Mouse (Mus musculus): ENCODE measurements around the gene Trak1.

The Trak1 gene

DNA sequence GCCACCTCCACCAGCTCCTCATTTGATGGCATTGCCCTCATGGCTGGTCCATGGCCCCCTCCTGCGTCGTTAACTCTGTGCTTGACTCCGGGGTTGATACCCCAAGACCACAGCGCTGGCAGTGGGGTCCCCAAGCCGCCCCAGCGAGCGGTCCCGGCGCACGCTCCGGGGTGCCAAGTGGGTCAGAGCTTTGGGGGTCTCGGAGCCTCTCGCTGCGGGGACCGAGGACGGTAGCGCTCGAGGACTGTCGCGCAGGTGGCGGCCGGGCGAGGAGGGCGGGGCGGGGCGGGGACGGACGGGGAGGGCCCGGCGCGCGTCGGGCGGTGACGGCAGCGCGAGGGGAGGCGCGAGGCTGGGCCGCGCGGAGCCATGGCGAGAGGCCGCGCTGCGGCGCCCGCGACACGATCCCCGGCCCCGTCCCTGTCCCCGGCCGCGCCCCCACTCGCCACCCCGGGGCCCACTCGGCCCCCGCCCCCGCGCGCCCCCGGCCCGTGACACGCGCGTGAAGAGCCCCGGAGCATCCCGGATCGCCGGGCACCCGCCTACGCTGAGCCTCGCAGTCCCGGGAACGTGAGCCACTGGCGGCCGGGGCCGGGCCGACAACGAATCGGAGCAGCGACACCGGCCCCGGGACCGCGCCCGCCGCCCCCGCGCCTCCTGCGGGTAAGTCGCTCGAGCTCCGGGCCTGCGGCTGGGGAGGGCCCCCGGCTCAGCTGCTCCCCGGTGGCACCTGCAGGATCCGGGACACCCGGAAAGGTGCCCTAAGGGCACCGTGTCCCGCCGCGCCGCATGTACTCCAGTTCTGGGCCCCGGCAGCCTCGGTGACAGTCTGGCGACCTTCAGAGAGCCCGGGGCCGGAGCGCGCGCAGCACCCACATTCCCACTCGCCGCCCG, at the start of gene Trak1:
TSS of gene Trak1 (plus strand) at position 332 of the 894 bp plus-strand sequence.
- H3K27me3 ChIP-seq (ENCODE audit: insufficient read depth, low read length): peaks cover 56% of the 10 kb centered on the region

DNA sequence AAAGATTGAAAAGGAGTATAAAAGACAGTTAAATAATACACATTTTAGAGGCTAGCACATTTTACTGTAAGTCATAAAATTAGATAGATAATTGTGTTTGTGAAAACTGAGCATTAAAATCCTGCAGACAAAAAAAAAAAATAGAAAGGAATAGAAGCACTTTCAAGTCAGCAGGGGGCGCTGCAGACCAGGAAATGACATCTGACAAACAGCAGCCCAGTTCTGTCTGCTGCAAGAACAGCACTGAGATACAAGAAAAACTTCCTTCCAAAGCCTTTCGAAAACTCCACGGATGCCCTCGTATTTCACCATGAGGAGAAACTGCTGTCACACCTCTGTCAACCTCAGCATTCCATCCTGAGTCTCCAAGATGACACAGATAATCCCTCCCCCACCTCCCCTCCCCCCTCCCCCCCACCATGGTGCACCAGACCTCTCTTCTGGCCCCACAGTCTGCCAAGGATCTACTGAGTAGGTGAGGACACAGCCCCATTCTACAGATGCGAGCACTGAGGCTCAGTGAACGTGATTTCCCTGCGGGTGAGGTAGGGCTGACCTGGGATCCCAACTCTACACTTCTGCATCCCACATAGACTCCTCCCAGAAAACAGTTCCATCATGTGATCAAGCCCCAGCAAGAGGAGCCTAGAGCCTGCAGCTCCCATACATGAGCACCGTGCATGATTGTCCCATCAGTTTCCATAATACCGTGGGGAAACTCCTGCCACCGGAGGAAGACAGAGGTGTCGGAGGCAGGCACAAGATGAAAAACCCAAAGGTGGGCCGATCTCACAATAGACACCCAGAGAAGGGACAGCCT, 49.1 kb upstream of the Trak1 start:
- Histone ChIP-seq H3K4me1 (replicated peaks; ENCODE audit: low read depth, low read length) (peaks cover 8% of the 10 kb centered on the region; the same call in 1 of the 2 replicates), H3K36me3 (ENCODE audit: insufficient read depth, low read length) (0 out of 2 replicates have a peak, but pooled peaks cover 4% of the 10 kb centered on the region), H3K27me3 (ENCODE audit: insufficient read depth, low read length) (no peaks in the 10 kb centered on the region; the same call in 1 of the 2 replicates), H3K9me3 (ENCODE audit: low read length) (no peaks in the 10 kb centered on the region), H3K4me3 (replicated peaks; ENCODE audit: low read length) (no peak overlapping the region)
- TF ChIP-seq CTCF (conservative IDR thresholded peaks at IDR 0.05; ENCODE audit: low read length) (peak; percentile 64), NANOG (IDR thresholded peaks at IDR 0.05; ENCODE audit: borderline replicate concordance, low read length) (no peak), POU5F1 (IDR thresholded peaks at IDR 0.05; ENCODE audit: borderline replicate concordance, low read length) (no peak)

More for the DNA sequence above, at the start of gene Trak1:
- H3K4me1 ChIP-seq (replicated peaks; ENCODE audit: low read depth, low read length): peaks cover 60% of the 10 kb centered on the region
- no peaks in the 10 kb centered on the region for H3K9me3 ChIP-seq (ENCODE audit: low read length)
- peaks cover 10% of the 10 kb centered on the region; the same call in 1 of the 2 replicates for H3K36me3 ChIP-seq (ENCODE audit: insufficient read depth, low read length)
- H3K4me3 ChIP-seq (replicated peaks; ENCODE audit: low read length): peak within 1 kb of the TSS; percentile 90
- TF ChIP-seq NANOG (IDR thresholded peaks at IDR 0.05; ENCODE audit: borderline replicate concordance, low read length) (no peak), CTCF (conservative IDR thresholded peaks at IDR 0.05; ENCODE audit: low read length) (no peak), POU5F1 (IDR thresholded peaks at IDR 0.05; ENCODE audit: borderline replicate concordance, low read length) (no peak)

DNA sequence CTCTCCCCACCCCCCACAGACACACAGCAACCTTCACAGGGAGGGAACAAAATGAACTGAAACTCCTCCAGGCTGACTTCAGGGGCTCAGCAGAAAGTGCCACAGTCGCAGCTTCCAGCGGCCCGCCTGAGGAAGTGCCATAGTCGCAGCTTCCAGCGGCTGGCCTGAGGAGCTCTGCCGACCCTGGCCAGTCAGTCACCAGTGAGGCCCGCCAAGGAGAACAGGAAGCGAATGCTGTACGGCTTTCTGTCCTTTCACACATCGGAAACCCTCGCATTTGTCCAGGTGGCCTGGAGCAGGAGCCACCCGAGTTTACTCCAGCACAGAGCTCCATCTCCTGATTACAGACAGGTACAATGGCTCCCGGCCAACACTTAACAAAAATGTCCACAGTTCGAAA, 47.5 kb upstream of the Trak1 start:
- Histone ChIP-seq H3K9me3 (ENCODE audit: low read length) (no peaks in the 10 kb centered on the region), H3K27me3 (ENCODE audit: insufficient read depth, low read length) (no peaks in the 10 kb centered on the region), H3K36me3 (ENCODE audit: insufficient read depth, low read length) (peaks cover 6% of the 10 kb centered on the region; the same call in 1 of the 2 replicates), H3K4me1 (replicated peaks; ENCODE audit: low read depth, low read length) (peaks cover 8% of the 10 kb centered on the region; the same call in 1 of the 2 replicates), H3K4me3 (replicated peaks; ENCODE audit: low read length) (no peak overlapping the region)
- TF ChIP-seq CTCF (conservative IDR thresholded peaks at IDR 0.05; ENCODE audit: low read length) (no peak), POU5F1 (IDR thresholded peaks at IDR 0.05; ENCODE audit: borderline replicate concordance, low read length) (no peak), NANOG (IDR thresholded peaks at IDR 0.05; ENCODE audit: borderline replicate concordance, low read length) (no peak)

DNA sequence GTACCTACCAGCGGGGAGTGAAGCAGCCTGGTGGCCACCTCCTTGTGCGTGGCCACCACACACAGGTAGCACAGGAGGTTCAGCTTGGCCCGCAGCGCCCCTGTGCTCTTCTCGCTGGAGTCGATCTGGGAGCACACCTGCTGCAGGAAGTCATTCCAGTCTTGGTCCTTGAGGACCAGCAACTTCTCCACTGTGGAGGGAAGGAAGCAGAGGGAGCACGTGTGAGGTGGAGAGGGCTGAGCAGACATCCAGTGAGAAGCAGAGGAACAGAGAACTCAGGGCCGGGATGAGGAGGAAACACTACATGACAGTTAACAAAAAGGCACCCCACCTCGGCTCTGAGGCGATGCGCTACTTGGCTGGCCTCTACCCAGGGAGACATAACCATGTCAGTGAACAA, 46.4 kb upstream of the Trak1 start:
- no peak for TF ChIP-seq CTCF (conservative IDR thresholded peaks at IDR 0.05; ENCODE audit: low read length)
- TF ChIP-seq NANOG (IDR thresholded peaks at IDR 0.05; ENCODE audit: borderline replicate concordance, low read length): no peak
- TF ChIP-seq POU5F1 (IDR thresholded peaks at IDR 0.05; ENCODE audit: borderline replicate concordance, low read length): no peak
- Histone ChIP-seq H3K9me3 (ENCODE audit: low read length) (no peaks in the 10 kb centered on the region), H3K36me3 (ENCODE audit: insufficient read depth, low read length) (peaks cover 7% of the 10 kb centered on the region; the same call in 1 of the 2 replicates), H3K4me3 (replicated peaks; ENCODE audit: low read length) (no peak overlapping the region), H3K4me1 (replicated peaks; ENCODE audit: low read depth, low read length) (peaks cover 8% of the 10 kb centered on the region; the same call in 1 of the 2 replicates), H3K27me3 (ENCODE audit: insufficient read depth, low read length) (no peaks in the 10 kb centered on the region)

DNA sequence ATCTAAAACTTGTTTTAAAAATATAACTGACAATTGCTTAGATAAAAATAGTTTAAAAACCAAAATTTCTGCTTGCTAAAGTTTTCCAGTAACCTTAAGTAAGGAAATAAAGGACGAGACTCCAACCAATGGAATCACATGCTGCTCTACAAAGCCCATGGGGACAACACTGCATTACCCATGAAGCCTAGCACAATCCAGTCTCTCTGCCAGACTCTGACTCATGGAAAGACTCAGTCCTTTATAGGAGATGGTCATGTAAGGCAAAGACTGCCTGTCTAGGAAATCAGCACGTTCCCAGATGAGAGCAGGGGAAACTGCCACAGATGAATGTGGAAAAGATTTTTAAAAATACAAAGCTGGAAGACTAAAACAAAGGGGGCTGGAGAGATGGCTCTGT, 43.3 kb upstream of the Trak1 start:
- Histone ChIP-seq H3K9me3 (ENCODE audit: low read length) (no peaks in the 10 kb centered on the region), H3K4me3 (replicated peaks; ENCODE audit: low read length) (no peak overlapping the region), H3K27me3 (ENCODE audit: insufficient read depth, low read length) (no peaks in the 10 kb centered on the region), H3K36me3 (ENCODE audit: insufficient read depth, low read length) (peaks cover 7% of the 10 kb centered on the region), H3K4me1 (replicated peaks; ENCODE audit: low read depth, low read length) (peaks cover 5% of the 10 kb centered on the region)
- TF ChIP-seq CTCF (conservative IDR thresholded peaks at IDR 0.05; ENCODE audit: low read length) (no peak), NANOG (IDR thresholded peaks at IDR 0.05; ENCODE audit: borderline replicate concordance, low read length) (no peak), POU5F1 (IDR thresholded peaks at IDR 0.05; ENCODE audit: borderline replicate concordance, low read length) (no peak)

DNA sequence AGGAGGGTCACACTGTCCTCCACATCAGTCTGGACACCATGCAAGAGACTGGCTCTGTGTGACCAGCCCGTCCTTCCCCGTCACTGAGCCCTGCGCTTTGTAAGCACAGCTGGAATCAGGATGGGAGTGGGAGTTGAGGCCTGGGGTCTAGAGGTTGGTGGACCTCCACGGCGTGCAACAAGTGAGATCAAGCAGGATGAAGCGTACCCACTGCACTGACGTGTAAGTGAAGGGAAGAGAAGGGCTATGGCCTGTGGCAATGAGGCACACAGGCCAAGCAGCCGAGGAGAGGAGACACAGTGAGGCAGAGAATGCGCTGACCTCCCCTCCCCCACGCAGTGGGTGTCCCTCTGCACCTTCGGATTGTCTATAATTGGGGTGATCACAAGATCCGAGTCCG, 42.5 kb upstream of the Trak1 start:
- no peak for TF ChIP-seq CTCF (conservative IDR thresholded peaks at IDR 0.05; ENCODE audit: low read length)
- no peak for TF ChIP-seq POU5F1 (IDR thresholded peaks at IDR 0.05; ENCODE audit: borderline replicate concordance, low read length)
- TF ChIP-seq NANOG (IDR thresholded peaks at IDR 0.05; ENCODE audit: borderline replicate concordance, low read length): no peak

DNA sequence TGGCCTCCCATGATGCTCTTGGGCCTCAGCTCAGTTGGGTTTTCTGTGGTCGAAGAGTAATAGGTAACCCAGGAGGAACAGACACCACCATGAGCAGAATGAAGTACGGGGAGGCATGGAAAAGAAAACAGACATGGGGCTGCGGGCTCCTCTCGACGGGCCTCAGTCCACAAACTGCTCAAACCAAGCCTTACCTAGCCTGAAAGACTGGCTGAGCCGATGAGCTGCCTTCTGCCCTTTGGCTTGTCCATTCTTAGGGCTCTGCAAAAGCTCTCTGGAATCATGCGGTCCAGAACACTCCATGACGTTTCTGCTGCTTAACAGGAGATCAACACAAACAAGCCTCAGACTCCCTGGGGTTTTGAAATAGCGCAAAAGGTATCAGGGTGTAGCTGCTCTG, 40.2 kb upstream of the Trak1 start:
- H3K4me3 ChIP-seq (replicated peaks; ENCODE audit: low read length): no peak overlapping the region
- H3K4me1 ChIP-seq (replicated peaks; ENCODE audit: low read depth, low read length): peaks cover 16% of the 10 kb centered on the region
- no peaks in the 10 kb centered on the region for H3K9me3 ChIP-seq (ENCODE audit: low read length)
- peaks cover 6% of the 10 kb centered on the region for H3K36me3 ChIP-seq (ENCODE audit: insufficient read depth, low read length)
- no peaks in the 10 kb centered on the region for H3K27me3 ChIP-seq (ENCODE audit: insufficient read depth, low read length)
- TF ChIP-seq CTCF (conservative IDR thresholded peaks at IDR 0.05; ENCODE audit: low read length) (no peak), NANOG (IDR thresholded peaks at IDR 0.05; ENCODE audit: borderline replicate concordance, low read length) (no peak)

More for the DNA sequence above, 42.5 kb upstream of the Trak1 start:
- Histone ChIP-seq H3K4me3 (replicated peaks; ENCODE audit: low read length) (no peak overlapping the region), H3K27me3 (ENCODE audit: insufficient read depth, low read length) (no peaks in the 10 kb centered on the region), H3K36me3 (ENCODE audit: insufficient read depth, low read length) (peaks cover 7% of the 10 kb centered on the region), H3K4me1 (replicated peaks; ENCODE audit: low read depth, low read length) (peaks cover 11% of the 10 kb centered on the region), H3K9me3 (ENCODE audit: low read length) (no peaks in the 10 kb centered on the region)

DNA sequence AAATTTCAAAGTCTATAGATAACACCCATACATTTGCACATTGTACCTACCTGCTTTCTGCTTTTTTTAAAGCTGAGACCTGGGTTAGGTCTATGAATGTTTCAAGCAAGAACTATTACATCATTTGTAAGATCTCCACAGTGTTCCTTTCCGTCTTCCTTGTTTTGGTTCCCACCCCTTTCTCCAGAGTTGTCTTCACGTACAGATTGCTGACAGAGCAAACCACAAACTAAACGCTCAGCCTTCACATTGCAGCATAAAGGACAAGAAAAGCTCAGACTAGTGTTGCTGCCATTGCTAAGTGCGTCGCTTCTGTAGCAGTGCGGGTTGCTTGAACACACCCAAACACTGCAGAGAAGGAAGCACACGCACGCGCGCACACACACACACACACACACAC, 32.0 kb upstream of the Trak1 start:
- TF ChIP-seq POU5F1 (IDR thresholded peaks at IDR 0.05; ENCODE audit: borderline replicate concordance, low read length) (no peak), CTCF (conservative IDR thresholded peaks at IDR 0.05; ENCODE audit: low read length) (no peak), NANOG (IDR thresholded peaks at IDR 0.05; ENCODE audit: borderline replicate concordance, low read length) (no peak)
- H3K27me3 ChIP-seq (ENCODE audit: insufficient read depth, low read length): peaks cover 5% of the 10 kb centered on the region; the same call in 1 of the 2 replicates
- no peaks in the 10 kb centered on the region for H3K9me3 ChIP-seq (ENCODE audit: low read length)
- peaks cover 8% of the 10 kb centered on the region; the same call in 1 of the 2 replicates for H3K4me1 ChIP-seq (replicated peaks; ENCODE audit: low read depth, low read length)
- H3K36me3 ChIP-seq (ENCODE audit: insufficient read depth, low read length): 0 out of 2 replicates have a peak, but pooled peaks cover 3% of the 10 kb centered on the region
- no peak overlapping the region for H3K4me3 ChIP-seq (replicated peaks; ENCODE audit: low read length)

Measured in E14TG2a.4 (cell line).